Mouse (Mus musculus) liver, adult 2 months (tissue): ENCODE measurements around the gene Lama5. TPM values are rescaled to one million over a fixed set of nuclear protein-coding genes. Genes with fewer than 3 reads are reported as not detected.

ENCODE experiments used
- DNase-seq: peaks from one replicate; pipeline ENCODE4 v3.0.0-alpha.2; 2011; ENCODE audit warnings: low read depth, low spot score; ENCODE audit errors: extremely low read depth
- H3K27ac ChIP-seq: fragments of 200-500 bp; replicated peaks from 2 replicates; pipeline ENCODE4 v1.5.1; 2012; ENCODE audit warnings: low read depth, mild to moderate bottlenecking, control low read depth, inconsistent platforms, low read length; ENCODE audit not compliant: insufficient read depth
- H3K27me3 ChIP-seq: fragments of 200-500 bp; 2 replicates; pipeline ENCODE4 v1.6.1; 2012; ENCODE audit warnings: mild to moderate bottlenecking, moderate library complexity, low read length, inconsistent platforms; ENCODE audit not compliant: control insufficient read depth, insufficient read depth
- H3K36me3 ChIP-seq: fragments of 200-500 bp; 2 replicates; pipeline ENCODE4 v1.6.1; 2012; ENCODE audit warnings: low read length, inconsistent platforms; ENCODE audit not compliant: control insufficient read depth, insufficient read depth
- H3K4me1 ChIP-seq: fragments of 200-500 bp; 2 replicates; pipeline ENCODE4 v1.6.1; 2011; ENCODE audit warnings: low read length; ENCODE audit not compliant: control insufficient read depth, insufficient read depth
- H3K4me3 ChIP-seq: fragments of 200-500 bp; 2 replicates; pipeline ENCODE4 v1.5.1; 2011; ENCODE audit warnings: low read depth, mild to moderate bottlenecking, control low read depth, low read length, moderate library complexity; ENCODE audit not compliant: insufficient read depth
- H3K79me2 ChIP-seq: fragments of 200-500 bp; 2 replicates; pipeline ENCODE4 v1.6.1; 2012; ENCODE audit warnings: inconsistent platforms, mild to moderate bottlenecking, low read length, moderate library complexity; ENCODE audit not compliant: control insufficient read depth, insufficient read depth
- H3K9ac ChIP-seq: fragments of 200-500 bp; 2 replicates; pipeline ENCODE4 v1.6.1; 2012; ENCODE audit warnings: low read depth, mild to moderate bottlenecking, control low read depth, inconsistent platforms, low read length
- CTCF ChIP-seq: fragments of 200-500 bp; IDR thresholded peaks from 2 replicates; pipeline ENCODE4 v1.5.1; 2011; ENCODE audit warnings: low read depth, low read length, control low read depth
- POLR2A ChIP-seq: fragments of 200-500 bp; IDR thresholded peaks from 2 replicates; pipeline ENCODE4 v1.6.1; 2011; ENCODE audit warnings: low read length, control low read depth; ENCODE audit not compliant: insufficient read depth; ENCODE audit errors: extremely low read depth
- WGBS: fragments of 180-500 bp; shearing (Covaris S2); methylation state at CpG from one replicate; pipeline ENCODE4 v1.1.7; 2018; 5-methylcytosine and 5-hydroxymethylcytosine counted together
- polyA plus RNA-seq: library from polyadenylated mRNA; depleted of rRNA; stranded (reverse); fragments of >200 nt; gene quantifications from 2 replicates; pipeline ENCODE4 v1.2.3, GENCODE M21; 2012
- total RNA-seq: library from RNA; depleted of rRNA; stranded (reverse); fragments of >200 nt; gene quantifications from 2 replicates; pipeline ENCODE4 v1.2.3, GENCODE M21; 2014

Lama5 gene
- total and polyA plus RNA-seq, 2 experiments = 0.65 to 4.0 TPM

DNA sequence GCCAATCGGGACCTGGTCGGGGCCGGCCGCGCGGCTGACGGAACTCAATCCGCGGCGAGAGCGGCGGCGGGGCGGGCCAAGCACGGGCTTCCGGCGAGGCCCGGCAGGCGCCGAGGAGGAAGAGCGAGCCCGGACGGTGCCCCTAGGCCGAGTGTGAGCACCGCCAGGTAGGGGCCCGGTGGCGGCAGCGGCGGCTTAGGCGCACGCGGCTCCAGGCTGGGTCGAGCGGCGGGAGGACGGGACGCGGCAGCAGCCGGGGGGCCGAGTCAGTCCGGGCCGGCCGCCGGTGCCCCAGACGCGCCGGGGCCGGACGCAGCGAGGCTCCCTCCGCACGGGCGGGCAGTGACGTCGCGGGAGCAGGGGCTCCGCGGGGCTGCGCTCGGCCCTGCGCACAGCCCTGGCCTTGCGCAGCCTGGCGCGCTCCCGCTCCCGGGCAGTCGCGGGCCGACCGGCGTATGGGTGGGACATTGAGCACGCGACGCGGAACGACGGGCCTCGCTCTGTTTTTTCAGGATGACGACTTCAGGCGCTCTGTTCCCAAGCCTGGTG lies 54.1 kb downstream of the Lama5 start:
- peaks cover 5% of the 10 kb centered on the region; the same call in 1 of the 2 replicates for H3K36me3 ChIP-seq
- TF ChIP-seq CTCF (no peak), POLR2A (peak; percentile 77; the same call in 1 of the 2 replicates)
- DNase-seq = no peak
- H3K27ac ChIP-seq = peak overlapping the region; percentile 86
- peaks cover 20% of the 10 kb centered on the region for H3K4me1 ChIP-seq
- 1% methylated on average over 71 of the region's 80 CpGs for WGBS
- H3K79me2 ChIP-seq = peaks cover 12% of the 10 kb centered on the region
- peak overlapping the region; percentile 91 for H3K4me3 ChIP-seq
- no peaks in the 10 kb centered on the region for H3K27me3 ChIP-seq
- peak overlapping the region; percentile 99 for H3K9ac ChIP-seq

DNA sequence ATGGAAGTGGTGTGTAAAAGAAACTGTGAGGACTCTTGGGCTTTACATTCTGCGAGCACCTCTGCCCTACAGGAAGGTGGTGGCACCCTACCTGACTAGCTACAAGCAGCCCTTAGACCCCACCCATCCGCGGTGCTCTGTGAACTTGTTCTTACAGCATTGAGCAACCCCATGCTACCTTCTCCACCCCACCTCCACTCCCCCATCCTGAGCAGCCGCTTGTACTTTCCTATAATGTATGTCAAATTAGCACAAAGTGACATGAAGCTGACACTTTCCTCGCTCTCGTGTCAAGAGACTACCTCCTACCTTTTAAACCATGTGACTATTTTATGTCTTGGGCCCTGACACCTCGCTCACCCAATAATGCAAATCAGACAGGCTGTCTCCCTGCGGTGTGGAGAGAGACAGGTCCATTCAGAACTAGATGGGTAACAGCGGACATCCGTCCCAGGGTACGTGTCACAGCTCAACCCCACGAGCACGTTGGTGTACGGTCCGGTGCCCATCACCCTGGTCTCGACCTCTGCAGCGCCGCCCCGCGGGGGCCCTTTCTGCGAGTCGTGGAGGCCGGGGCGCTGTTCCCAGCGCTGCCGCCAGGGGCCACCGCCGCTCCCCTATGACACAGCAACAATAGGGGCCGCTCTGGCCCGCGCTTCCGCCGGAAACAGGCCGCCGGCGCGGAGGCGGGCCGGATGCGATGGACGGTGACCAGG lies 54.7 kb downstream of the Lama5 start, which contains the start of gene Adrm1:
Adrm1 (plus strand) TSS at position 680 of the 716 bp plus-strand sequence.
- peaks cover 20% of the 10 kb centered on the region for H3K4me1 ChIP-seq
- peak; percentile 73 for DNase-seq
- TF ChIP-seq CTCF = peak; percentile 90
- no peak for TF ChIP-seq POLR2A
- 3% methylated on average over 40 of the region's 41 CpGs for WGBS
- H3K9ac ChIP-seq = peak within 1 kb of the TSS; percentile 99
- H3K27ac ChIP-seq = peak within 1 kb of the TSS; percentile 86
- peak within 1 kb of the TSS; percentile 91 for H3K4me3 ChIP-seq
- no peaks in the 10 kb centered on the region for H3K27me3 ChIP-seq
- peaks cover 5% of the 10 kb centered on the region; the same call in 1 of the 2 replicates for H3K36me3 ChIP-seq
- peaks cover 12% of the 10 kb centered on the region for H3K79me2 ChIP-seq

DNA sequence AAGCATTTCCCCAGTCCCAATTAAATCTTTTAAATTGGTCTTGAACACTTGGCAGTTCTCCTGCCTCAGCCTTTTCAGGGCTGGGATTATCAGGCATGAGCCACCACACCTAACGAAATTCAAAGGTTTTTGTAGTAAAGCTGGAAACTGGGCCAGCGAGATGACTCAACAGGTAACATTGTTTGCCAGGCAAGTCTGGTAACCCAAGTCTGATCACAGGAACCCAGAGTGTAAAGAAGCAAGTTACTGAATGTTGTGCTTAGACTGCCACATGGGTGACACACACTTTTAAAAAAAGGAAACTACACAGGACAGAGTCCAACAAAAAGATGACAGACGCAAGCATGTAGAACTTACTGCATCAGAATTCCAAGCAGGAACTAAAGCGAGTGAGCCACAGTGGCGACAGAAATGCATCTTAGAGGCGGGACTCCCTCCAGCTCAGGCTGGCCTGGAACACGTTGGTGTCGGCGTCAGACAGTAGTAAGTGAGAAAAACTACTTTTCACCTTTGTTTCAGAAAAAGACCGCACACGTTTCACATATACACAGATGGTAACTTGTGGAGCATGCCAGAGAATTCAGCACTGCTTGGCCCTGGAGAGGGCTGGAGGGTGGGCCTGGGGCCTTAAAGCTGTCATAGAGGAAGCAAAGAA lies 55.4 kb downstream of the Lama5 start:
- Histone ChIP-seq H3K36me3 (peaks cover 5% of the 10 kb centered on the region; the same call in 1 of the 2 replicates), H3K27ac (peak overlapping the region; percentile 16), H3K27me3 (no peaks in the 10 kb centered on the region), H3K4me3 (no peak overlapping the region), H3K9ac (no peak overlapping the region), H3K4me1 (peaks cover 20% of the 10 kb centered on the region), H3K79me2 (peaks cover 12% of the 10 kb centered on the region)
- DNase-seq = peak; percentile 76
- no peak for TF ChIP-seq POLR2A
- TF ChIP-seq CTCF = no peak
- 68% methylated on average over 11 of the region's 11 CpGs for WGBS

DNA sequence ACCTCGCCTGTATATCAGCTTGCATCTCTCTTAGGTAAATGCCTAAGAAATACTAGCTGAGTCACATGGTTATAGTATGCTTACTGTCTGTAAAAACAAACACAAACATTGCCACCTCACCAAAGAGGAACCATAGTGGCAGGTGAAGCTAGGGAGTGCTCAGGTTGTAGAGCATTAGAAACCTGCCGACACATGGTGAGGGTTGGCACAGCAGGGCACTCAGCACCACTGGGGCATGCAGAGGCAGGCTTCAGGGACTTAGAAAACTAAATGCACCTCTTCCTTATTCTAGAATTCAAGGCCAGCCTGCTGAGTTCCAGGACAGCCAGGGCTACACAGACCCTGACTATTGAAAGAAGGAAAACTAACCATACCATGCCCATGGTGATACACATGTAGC lies 58.8 kb downstream of the Lama5 start:
- H3K79me2 ChIP-seq = peaks cover 4% of the 10 kb centered on the region
- no peak for DNase-seq
- H3K27me3 ChIP-seq = no peaks in the 10 kb centered on the region
- TF ChIP-seq POLR2A (no peak), CTCF (no peak)
- H3K9ac ChIP-seq = no peak overlapping the region
- H3K27ac ChIP-seq = no peak overlapping the region
- no peak overlapping the region for H3K4me3 ChIP-seq
- H3K4me1 ChIP-seq = peaks cover 8% of the 10 kb centered on the region; the same call in 1 of the 2 replicates
- peaks cover 14% of the 10 kb centered on the region for H3K36me3 ChIP-seq
- WGBS = 89% methylated on average over 2 of the region's 2 CpGs

DNA sequence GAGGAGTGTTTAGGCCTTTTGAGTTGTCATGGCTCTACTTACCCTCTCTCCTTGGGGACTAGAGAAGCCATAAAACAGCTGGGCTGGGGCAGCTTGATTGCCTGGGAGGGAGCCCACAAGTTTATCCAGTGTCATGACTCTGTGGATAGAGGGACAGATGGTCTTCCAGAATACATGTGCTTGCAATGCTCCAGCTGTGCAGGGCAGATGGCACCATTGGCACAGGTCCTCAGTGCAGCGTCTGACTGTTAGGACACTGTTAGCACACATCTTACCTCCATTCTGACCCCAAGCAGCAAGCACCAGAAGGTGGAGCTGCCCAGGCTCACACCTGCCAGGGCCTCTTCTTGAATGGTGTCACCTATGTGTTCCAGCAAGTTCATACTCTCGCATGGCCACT lies 59.8 kb downstream of the Lama5 start:
- Histone ChIP-seq H3K4me3 (no peak overlapping the region), H3K36me3 (peaks cover 22% of the 10 kb centered on the region), H3K9ac (no peak overlapping the region), H3K27me3 (no peaks in the 10 kb centered on the region), H3K4me1 (peaks cover 6% of the 10 kb centered on the region; the same call in 1 of the 2 replicates), H3K79me2 (no peaks in the 10 kb centered on the region), H3K27ac (no peak overlapping the region)
- TF ChIP-seq CTCF (no peak), POLR2A (no peak)
- WGBS = 89% methylated on average over 2 of the region's 2 CpGs
- no peak for DNase-seq
